Mouse (Mus musculus) ZHBTc4 (cell line): ENCODE results near the gene H2afx.
"Not testable (repeated sequence)": the region's sequence is repeated elsewhere in the genome, so short reads cannot be mapped to it uniquely, and the experiment has no call there.

Experiments used
- DNase-seq: peaks from one replicate; pipeline ENCODE4 v3.0.0-alpha.2; 2011; ENCODE audit warnings: low read depth, low spot score

The H2afx gene

DNA sequence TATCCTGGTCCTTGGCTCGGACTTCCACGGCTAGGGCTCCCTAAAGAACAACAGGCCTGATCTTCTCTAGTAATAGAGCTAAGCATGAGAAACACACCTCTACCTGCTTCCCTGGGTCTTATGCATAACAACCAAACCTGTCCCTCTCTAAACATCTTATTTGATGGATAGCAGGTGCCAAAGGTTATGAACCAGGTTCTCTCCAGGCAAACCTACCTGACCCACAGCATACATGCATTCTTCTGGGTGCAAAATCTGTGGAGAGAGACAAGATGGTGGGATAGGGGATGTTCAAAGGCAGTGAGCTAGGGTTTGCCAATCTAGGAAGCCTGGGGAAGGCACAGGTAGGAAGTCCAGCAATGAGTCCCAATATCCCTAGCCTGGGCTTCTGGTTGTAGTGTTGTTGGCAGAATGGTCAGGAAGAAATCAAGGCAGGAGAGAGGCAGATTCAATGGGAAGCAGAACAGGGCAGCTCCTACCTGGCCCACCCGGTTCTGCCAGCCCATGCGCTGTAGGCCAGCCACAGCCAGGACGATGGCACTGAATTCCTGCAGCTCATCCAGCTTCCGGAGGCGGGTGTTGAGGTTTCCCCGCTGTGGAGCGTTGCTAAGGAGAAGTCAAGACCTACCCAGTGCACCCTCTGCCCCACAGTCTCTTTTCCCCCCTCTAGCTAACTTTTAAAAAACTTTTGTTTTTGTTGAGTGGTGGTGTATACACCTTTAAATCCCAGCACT, 3.1 kb downstream of the H2afx start:
- DNase-seq, result peak; percentile 66

DNA sequence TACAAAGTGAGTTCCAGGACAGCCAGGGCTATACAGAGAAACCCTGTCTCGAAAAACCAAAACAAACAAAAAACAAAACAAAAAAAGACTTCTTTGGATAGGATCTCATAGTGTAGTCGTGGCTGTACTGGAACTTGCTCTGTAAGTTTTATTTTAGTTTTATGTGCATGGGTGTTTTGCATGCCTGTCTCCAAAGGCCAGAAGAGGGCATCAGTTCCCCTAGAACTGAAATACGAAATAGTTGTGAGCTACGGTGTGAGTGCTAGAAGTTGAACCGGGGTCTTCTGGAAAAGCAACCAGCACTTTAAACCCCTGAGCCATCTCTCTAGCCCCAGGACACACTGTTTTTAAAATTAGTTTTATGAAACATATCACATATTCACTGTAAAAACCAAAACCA, 4.1 kb downstream of the H2afx start:
- DNase-seq, result no peak

DNA sequence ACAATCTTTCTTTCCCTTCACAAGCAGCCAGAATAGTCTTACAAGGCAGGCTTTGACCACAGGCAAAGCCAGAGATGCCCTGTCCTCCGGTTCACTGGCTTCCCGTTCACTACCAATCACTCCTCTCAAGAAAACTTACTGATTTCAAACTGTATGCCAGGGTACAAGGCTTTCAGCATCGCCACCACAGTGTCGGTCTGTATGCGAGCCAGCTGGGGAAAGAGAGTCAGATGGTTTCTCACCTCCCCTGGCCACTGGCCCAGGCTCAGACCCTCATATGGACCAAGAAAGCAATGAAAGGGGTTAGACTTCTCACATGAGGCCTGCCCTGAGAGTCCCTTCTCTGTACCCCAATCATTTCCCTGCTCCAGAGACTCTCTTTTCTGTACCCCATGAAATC, 7.0 kb downstream of the H2afx start:
- no peak for DNase-seq

DNA sequence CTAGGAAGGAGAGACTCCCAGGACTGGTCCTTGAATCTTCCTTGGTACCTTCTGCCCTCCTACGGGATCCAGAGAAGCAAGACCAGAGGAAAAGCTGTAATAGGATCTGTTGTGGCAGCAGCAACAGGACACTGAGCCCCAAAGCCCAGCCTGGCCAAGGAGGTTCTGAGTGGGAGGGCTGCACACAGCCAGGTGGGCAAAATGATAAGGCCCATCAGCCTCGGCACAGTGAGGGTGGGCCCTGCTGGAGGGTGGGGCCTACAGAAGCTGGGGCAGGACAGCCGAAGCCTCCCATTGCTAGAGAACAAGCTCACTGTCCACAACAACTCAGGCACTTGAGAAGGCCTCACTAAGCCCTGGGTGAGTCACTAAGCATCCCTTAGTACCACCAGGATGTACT, 7.7 kb downstream of the H2afx start:
- DNase-seq, result no peak

DNA sequence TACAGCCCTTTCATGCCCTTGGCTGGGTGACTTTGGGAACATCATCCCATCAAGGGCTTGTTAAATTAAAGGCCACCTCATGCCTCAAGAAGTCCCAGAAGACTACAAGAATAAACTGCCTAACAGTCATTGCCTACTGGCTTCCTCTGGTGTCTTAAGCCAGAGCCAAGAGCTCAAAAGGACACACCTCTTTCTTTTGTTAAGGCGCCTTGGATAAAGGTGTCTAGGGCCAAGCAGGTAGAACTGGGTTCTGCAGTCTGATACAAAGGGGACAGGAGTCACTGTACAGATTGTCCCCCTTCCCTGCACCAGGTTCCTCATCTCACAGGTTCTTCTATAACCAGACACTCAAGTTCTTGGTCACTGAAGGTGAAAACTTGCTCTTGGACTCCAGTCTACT, 8.1 kb downstream of the H2afx start:
- no peak for DNase-seq

DNA sequence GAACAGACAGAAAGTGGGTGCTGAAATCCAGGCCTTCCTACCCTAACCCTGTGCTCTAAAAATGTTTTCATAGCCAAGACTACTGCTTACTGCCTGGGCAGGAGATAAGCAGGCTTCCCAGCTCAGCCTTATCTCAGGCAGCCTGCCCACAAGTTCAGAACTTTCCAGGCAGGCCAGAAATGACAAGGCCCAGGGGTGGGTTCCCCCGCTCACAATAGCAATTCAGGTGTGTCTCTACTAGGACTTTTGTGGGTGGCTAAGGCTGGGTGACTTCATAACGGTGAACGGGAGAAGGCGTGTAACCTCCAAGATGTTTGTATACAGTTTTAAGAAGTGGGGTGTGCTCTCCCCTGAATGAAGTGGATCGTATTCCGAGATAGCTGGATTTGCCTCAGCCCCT, 8.8 kb downstream of the H2afx start:
- no peak for DNase-seq

DNA sequence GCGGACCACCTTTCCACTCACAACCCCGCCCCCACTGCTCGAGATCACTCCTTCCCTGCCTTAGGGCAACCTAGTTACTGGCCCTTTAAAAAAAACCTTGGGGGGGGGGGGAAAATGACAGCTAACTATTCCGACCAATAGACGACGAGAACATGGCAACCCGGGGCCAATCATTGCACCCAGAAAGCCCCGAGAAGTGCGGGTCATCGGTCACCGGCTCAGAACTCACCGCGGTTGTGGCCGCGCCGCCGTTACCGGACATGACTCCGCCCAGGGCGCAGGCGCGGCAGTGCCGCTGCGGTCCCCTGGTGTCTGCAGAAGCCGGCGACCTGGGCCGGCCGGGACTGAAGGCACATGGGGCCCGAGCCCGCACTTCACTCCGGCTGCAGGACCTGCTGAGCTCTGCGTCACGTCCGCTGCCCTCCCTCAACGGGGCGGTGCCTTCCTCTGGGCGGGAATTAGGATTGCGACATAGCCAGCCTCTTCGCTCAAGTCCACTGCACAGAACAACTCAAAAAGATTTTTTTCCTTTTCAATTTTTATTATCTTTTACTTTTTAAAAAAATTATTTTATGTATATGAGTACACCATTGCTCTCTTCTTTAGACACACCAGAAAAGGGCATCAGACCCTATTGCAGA, 9.4 kb downstream of the H2afx start, which contains the start of gene Hmbs:
Gene Hmbs, minus strand, starts transcription at position 448 of the 641 bp plus-strand sequence.
- DNase-seq, result peak; percentile 93

DNA sequence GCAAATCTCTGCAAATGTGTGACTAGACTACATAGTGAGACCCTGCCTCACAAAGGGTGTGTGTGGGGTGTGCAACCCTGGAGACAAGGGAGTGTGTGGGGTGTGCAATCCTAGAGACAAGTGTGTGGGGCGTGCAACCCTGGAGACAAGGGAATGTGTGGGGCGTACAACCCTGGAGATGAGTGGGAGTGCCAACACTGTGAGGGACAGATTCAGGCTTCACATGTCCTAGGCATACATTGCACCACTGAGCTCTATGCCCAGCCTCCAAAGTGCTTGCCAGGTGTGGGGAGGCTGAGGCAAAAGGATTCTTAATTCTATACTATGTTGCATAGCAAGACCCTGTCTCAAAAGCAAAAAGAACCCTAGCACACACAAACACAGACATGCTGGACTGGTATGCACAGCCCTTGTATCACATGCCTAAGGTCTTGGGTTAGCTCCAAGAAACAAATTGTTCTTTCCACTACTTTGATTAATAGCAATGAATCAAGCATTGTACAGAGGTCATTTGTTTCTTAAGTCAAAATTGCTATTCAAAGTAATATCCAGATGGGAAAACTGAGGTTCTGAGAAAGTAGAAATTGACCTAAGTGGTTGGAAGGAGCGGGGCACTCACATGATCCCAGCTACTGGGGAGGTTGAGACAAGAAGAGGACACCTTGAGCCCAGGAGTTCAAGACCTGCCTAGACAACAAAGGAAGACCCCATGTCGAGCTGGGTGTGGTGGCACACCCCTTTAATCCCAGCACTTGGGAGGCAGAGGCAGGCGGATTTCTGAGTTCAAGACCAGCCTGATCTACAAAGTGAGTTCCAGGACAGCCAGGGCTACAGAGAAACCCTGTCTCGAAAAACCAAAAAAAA, 11.3 kb downstream of the H2afx start:
- DNase-seq, result no peak

DNA sequence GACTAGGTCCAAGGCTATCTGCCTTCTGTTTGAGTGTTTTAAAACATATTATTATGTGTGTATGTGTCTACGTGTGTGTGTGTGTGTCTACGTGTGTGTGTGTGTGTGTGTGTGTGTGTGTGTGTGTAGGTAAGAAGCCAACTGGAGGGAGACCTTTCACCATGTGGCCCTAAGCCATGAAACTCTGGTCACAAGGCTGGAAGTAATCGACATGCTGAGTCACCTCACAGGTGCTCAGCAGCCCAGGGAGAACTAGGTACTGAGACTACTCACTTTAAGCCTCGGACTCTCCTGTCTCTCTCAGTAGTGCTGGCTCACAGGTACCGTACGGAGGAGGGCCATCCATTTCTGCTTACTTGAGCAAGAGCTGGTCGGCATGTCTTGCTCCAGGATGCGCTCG, 12.7 kb downstream of the H2afx start:
- no peak for DNase-seq

DNA sequence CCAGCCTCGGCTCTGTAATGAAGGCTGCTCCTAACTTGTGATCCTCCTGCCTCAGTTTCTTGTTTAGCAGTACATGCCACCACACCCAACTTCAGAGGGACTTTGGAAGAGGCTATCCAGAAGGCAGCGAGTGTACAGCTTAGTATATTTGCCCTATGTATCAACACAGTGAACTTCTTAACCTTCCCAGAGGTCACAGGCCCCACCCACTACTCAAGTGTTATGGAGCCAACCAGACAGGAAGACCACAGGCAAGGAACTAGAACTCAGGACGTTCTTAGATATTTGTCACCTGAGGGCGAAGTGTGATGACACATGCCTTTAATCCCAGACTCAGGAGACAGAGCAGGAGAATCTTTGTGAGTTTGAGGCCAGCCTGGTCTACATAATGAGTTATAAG, 13.1 kb downstream of the H2afx start:
- DNase-seq, result peak; percentile 46

DNA sequence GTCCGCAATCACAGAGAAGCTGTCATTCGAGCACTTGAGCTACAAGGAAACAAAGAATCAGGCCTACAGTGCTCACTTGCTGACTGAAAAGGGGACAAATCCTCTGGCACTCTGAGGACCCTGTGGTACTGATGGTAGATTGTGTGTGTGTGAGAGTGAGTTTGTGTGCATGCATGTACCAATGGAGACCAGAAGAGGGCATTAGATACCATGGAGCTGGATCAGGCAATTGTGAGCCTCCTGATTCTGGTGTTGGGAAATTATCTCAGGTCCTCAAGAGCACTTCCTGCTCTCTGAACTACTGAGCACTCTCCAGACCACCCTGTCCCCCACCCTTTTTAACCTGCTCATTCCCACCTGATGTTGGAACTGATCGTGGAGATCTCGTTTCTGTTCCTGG, 14.1 kb downstream of the H2afx start:
- DNase-seq, result peak; percentile 59

DNA sequence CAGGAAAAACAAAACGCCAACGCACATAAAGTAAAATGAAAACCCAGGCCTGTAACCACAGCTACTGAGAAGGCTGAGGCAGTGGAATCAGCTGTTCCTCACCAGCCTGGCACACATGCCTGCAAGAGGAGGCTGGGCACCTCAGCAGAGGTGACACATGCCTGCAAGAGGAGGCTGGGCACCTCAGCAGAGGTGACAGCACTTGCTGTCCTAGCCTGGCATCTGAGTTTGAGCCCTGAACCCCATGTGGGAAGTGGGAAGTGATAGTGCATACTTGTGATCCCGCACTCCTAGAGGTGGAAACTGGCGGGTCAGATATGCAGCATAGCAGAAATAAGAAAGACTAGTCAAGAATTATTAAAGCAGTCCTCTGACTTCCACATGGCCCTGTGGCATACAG, 16.9 kb downstream of the H2afx start:
- no peak for DNase-seq

DNA sequence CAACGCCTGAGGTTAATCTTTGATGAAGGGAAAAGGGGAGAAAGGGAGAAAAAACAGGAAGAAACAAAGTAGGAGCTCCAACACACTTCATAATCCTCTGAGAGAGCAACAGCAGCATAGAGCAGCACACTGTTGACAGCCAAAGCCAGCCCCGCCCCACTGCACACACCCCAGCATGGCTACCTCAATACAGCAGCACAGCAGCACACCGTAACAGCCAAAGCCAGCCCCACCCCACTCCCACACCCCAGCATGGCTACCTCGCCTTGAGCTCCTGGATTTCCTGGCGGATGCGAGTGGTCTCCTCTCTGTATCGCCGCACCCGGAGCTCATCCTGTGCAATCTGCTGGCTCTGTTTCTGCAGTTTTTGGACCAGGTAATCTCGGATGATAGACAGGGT, 17.8 kb downstream of the H2afx start:
- DNase-seq, result no peak

DNA sequence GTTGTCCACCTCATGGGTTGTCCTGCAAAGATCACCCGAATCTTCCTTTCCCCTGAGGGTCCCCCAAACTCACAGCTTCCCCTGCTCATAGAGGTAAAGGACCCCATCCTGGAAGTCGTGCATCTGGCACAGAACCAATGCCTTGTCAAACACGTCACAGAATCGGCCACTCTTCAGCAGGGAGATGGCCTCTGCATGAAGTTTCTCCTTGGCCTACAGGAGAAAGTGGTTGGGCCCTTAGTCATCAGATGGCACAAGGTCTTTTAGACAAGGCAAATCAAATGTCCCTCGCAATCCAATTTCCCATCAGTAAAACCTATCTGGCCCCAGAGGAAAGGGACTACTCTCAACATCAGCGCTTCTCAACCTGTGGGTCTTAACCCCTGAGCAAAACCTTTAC, 18.6 kb downstream of the H2afx start:
- DNase-seq, result no peak

DNA sequence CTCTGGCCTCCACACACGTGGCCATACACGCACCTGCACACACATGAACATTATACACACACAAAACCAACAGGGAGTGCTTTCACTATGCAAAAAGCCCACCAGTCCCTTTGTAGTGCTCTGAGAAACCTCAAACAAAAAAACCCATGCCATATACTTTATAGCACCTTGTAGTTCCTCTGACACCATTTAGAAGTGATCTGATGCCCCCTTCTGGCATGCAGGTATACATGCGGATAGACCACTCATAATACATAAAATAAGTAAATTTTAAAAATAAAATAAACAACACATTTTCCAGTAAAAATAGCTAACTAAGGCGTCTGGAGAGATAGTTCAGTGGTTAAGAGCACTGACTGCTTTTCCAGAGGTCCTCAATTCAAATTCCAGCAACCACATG, 22.7 kb downstream of the H2afx start:
- no peak for DNase-seq

DNA sequence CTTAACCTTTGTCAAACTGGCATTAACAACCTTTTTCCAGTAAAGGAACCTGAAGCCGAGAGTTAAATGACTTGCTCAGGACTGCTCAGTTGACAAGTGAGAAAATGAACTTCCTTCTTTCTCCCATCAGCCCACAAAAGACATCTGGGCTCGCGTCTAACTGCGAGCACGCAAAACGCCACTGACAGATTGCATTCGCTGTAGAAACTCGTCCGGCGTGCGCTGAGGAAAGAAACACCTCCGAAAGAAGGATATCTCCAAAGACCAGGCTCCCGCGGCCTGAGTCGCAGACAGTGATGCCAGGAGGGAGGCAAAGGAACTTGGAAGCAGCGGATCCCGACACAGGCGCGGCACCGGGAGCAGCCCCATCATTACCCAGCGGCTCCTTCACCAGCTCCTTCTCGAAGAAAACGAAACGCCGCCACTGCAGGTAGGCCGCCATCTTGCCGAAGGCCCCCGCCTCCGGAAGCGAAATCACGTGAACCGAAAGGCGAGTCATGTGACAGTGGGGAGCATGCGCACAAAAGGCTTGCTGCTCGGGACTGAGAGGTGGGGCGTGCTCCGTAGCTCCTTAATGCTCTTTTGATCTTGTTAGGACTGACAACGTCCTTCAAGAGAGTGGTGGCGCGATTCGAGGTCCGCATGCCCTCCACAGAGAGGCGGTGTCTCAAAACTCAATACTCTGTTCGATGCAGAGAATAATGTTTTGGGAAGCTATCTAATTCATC, 26.9 kb downstream of the H2afx start, which contains the start of gene Vps11:
Gene Vps11, minus strand, starts transcription at position 481 of the 728 bp plus-strand sequence.
- DNase-seq, result peak; percentile 98

DNA sequence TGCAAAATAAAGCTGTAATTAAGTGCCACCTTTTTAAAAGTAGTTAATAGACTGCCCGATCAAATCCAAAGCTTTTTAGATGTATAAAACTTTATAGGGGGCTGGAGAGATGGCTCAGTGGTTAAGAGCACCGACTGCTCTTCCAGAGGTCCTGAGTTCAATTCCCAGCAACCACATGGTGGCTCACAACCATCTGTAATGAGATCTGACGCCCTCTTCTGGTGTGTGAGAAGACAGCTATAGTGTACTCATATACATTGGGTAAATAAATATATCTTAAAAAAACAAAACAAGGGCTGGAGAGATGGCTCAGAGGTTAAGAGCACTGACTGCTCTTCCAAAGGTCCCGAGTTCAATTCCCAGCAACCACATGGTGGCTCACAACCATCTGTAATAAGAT, 27.4 kb downstream of the H2afx start:
- not testable (repeated sequence) for DNase-seq

DNA sequence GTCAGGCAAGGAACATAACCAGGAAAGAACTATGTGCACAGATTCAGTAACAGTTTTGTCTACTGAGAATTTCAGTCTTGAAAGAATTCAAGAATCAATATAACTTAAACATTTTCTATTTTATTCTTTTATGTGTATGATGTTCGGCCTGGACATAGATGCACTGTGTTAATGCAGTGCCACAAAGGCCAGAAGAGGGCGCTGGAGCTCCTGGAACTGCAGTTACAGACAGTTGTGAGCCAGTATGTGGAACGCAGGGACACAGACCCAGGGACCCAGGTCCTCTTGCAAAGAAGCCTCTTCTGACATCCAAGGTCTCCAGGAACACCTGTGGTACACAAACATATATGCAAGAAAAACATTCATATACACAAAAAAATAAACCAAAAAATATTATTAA, 30.0 kb downstream of the H2afx start:
- peak; percentile 83 for DNase-seq

DNA sequence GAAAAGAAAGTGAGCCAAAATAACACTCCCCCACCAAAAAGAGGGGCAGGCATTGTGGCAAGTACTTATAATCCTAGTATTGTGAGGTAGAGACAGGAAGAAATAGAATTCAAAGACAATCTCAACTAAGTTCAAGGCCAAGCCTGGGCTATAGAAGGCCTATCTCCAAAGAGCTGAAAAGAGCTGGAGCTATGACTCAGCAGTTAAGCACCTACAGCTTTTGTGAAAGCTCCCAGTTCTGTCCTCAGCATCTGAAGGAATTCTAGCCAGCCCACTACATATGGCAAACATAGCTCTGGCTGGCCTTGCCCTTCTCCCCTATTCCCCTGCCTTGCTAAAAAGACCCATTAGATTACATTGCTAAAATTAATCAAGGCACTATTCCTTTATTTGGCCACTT, 38.9 kb downstream of the H2afx start:
- DNase-seq, result no peak

DNA sequence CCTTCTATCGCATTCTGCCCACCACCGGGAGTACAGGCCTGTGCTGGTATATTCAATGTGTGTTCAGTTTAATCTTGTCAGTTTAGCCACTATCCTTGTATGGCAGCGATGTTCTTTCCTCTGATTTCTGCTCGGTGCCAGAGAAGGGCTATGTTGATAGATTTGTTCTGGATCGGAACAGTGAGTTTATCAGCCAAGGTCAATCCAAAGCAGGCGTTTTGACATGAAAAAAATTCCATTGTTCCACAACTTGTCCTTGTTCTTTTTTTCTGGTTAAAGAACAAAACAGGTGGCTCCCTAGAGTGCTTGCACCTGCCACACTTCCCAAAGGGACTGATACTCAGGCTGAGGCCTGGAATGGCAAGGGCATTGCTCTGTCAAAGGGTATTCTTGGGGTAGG, 41.6 kb downstream of the H2afx start:
- DNase-seq, result no peak

DNA sequence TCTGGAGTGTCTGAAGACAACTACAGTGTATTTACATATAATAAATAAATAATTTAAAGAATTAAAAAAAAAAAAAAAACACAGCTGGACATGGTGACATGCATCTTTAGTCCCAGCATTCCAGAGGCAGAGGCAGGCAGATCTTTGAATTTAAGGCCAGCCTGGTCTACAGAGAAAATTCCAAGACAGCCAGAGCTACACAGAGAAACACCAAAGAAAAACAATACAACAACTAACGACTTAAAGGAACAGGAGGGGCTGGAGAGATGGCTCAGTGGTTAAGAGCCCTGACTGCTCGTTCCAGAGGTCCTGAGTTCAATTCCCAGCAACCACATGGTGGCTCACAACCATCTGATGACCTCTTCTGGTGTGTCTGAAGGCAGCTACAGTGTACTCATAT, 42.8 kb downstream of the H2afx start:
- not testable (repeated sequence) for DNase-seq
